Mouse (Mus musculus): ENCODE results near the gene Zmiz1.

Zmiz1 gene

GRCm38 (mm10) chr14:25479841-25480252 lies 20.9 kb downstream of the Zmiz1 start:
- no peaks in the 10 kb centered on the region for H3K36me3 ChIP-seq (ENCODE audit: insufficient read depth, low read length)
- TF ChIP-seq POU5F1 (IDR thresholded peaks at IDR 0.05; ENCODE audit: borderline replicate concordance, low read length) (no peak), CTCF (conservative IDR thresholded peaks at IDR 0.05; ENCODE audit: low read length) (no peak), NANOG (IDR thresholded peaks at IDR 0.05; ENCODE audit: borderline replicate concordance, low read length) (no peak)
- peaks cover 6% of the 10 kb centered on the region for H3K27me3 ChIP-seq (ENCODE audit: insufficient read depth, low read length)
- H3K4me3 ChIP-seq (replicated peaks; ENCODE audit: low read length) = no peak overlapping the region
- no peaks in the 10 kb centered on the region for H3K9me3 ChIP-seq (ENCODE audit: low read length)
- peaks cover 17% of the 10 kb centered on the region for H3K4me1 ChIP-seq (replicated peaks; ENCODE audit: low read depth, low read length)

GRCm38 (mm10) chr14:25480443-25480842 lies 21.5 kb downstream of the Zmiz1 start:
- Histone ChIP-seq H3K27me3 (ENCODE audit: insufficient read depth, low read length) (peaks cover 6% of the 10 kb centered on the region), H3K4me3 (replicated peaks; ENCODE audit: low read length) (no peak overlapping the region), H3K4me1 (replicated peaks; ENCODE audit: low read depth, low read length) (peaks cover 17% of the 10 kb centered on the region), H3K9me3 (ENCODE audit: low read length) (no peaks in the 10 kb centered on the region), H3K36me3 (ENCODE audit: insufficient read depth, low read length) (no peaks in the 10 kb centered on the region)
- TF ChIP-seq NANOG (IDR thresholded peaks at IDR 0.05; ENCODE audit: borderline replicate concordance, low read length) (no peak), CTCF (conservative IDR thresholded peaks at IDR 0.05; ENCODE audit: low read length) (no peak), POU5F1 (IDR thresholded peaks at IDR 0.05; ENCODE audit: borderline replicate concordance, low read length) (no peak)

GRCm38 (mm10) chr14:25480916-25481666 lies 22.1 kb downstream of the Zmiz1 start:
- H3K9me3 ChIP-seq (ENCODE audit: low read length) = no peaks in the 10 kb centered on the region
- H3K27me3 ChIP-seq (ENCODE audit: insufficient read depth, low read length) = peaks cover 6% of the 10 kb centered on the region
- TF ChIP-seq POU5F1 (IDR thresholded peaks at IDR 0.05; ENCODE audit: borderline replicate concordance, low read length) = no peak
- TF ChIP-seq NANOG (IDR thresholded peaks at IDR 0.05; ENCODE audit: borderline replicate concordance, low read length) = no peak
- TF ChIP-seq CTCF (conservative IDR thresholded peaks at IDR 0.05; ENCODE audit: low read length) = no peak
- H3K4me1 ChIP-seq (replicated peaks; ENCODE audit: low read depth, low read length) = peaks cover 12% of the 10 kb centered on the region
- H3K36me3 ChIP-seq (ENCODE audit: insufficient read depth, low read length) = no peaks in the 10 kb centered on the region
- H3K4me3 ChIP-seq (replicated peaks; ENCODE audit: low read length) = no peak overlapping the region

DNA sequence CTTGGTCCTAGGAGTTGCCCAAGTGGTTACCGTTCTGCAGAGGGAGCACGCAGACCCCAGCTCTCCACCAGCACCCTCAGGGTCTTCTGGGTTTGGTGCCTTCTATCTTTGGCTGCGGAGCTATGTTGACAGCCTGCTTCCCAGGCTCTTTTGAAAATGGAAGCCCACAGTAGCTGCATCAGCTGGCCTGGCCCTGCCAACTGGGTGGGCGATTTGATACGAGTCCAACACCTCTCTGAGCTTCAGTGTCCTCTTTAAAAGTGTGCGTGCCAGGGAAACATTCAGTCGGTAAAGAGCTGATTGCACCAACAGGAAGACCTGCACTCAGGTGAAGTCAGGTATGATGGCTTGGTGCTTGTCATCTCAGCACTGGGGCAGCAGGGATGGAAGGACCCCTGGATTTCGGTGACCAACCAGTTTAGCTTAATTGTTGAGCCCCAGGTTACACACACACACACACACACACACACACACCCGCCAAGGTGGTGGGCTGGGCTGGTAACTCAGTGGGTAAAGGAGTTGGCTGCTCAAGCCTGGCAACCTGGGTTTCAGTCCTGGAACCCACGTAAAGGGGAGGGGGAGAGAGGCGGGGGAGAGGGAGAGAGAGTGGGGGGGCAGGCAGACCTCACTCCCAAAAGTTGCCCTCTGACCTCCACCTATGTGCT lies 22.8 kb downstream of the Zmiz1 start:
- Histone ChIP-seq H3K27me3 (ENCODE audit: insufficient read depth, low read length) (peaks cover 2% of the 10 kb centered on the region), H3K9me3 (ENCODE audit: low read length) (no peaks in the 10 kb centered on the region), H3K4me3 (replicated peaks; ENCODE audit: low read length) (no peak overlapping the region), H3K36me3 (ENCODE audit: insufficient read depth, low read length) (no peaks in the 10 kb centered on the region), H3K4me1 (replicated peaks; ENCODE audit: low read depth, low read length) (peaks cover 5% of the 10 kb centered on the region)
- TF ChIP-seq POU5F1 (IDR thresholded peaks at IDR 0.05; ENCODE audit: borderline replicate concordance, low read length) = no peak
- no peak for TF ChIP-seq CTCF (conservative IDR thresholded peaks at IDR 0.05; ENCODE audit: low read length)
- no peak for TF ChIP-seq NANOG (IDR thresholded peaks at IDR 0.05; ENCODE audit: borderline replicate concordance, low read length)

- Histone ChIP-seq H3K4me3 (replicated peaks; ENCODE audit: low read length) (no peak overlapping the region), H3K4me1 (replicated peaks; ENCODE audit: low read depth, low read length) (no peaks in the 10 kb centered on the region), H3K9me3 (ENCODE audit: low read length) (no peaks in the 10 kb centered on the region), H3K27me3 (ENCODE audit: insufficient read depth, low read length) (peaks cover 7% of the 10 kb centered on the region), H3K36me3 (ENCODE audit: insufficient read depth, low read length) (no peaks in the 10 kb centered on the region)
- TF ChIP-seq POU5F1 (IDR thresholded peaks at IDR 0.05; ENCODE audit: borderline replicate concordance, low read length) = no peak
- no peak for TF ChIP-seq CTCF (conservative IDR thresholded peaks at IDR 0.05; ENCODE audit: low read length)
- TF ChIP-seq NANOG (IDR thresholded peaks at IDR 0.05; ENCODE audit: borderline replicate concordance, low read length) = no peak
Measured at GRCm38 (mm10) chr14:25482404-25482803, 23.4 kb downstream of the Zmiz1 start.

- TF ChIP-seq CTCF (conservative IDR thresholded peaks at IDR 0.05; ENCODE audit: low read length) (no peak), POU5F1 (IDR thresholded peaks at IDR 0.05; ENCODE audit: borderline replicate concordance, low read length) (no peak), NANOG (IDR thresholded peaks at IDR 0.05; ENCODE audit: borderline replicate concordance, low read length) (no peak)
- Histone ChIP-seq H3K9me3 (ENCODE audit: low read length) (no peaks in the 10 kb centered on the region), H3K36me3 (ENCODE audit: insufficient read depth, low read length) (no peaks in the 10 kb centered on the region), H3K4me3 (replicated peaks; ENCODE audit: low read length) (no peak overlapping the region), H3K27me3 (ENCODE audit: insufficient read depth, low read length) (peaks cover 8% of the 10 kb centered on the region), H3K4me1 (replicated peaks; ENCODE audit: low read depth, low read length) (no peaks in the 10 kb centered on the region)
Measured at GRCm38 (mm10) chr14:25483285-25483684, 24.3 kb downstream of the Zmiz1 start.

- peaks cover 8% of the 10 kb centered on the region for H3K27me3 ChIP-seq (ENCODE audit: insufficient read depth, low read length)
Measured at GRCm38 (mm10) chr14:25484049-25484448, 25.1 kb downstream of the Zmiz1 start.

GRCm38 (mm10) chr14:25486220-25486619 lies 27.2 kb downstream of the Zmiz1 start:
- TF ChIP-seq POU5F1 (IDR thresholded peaks at IDR 0.05; ENCODE audit: borderline replicate concordance, low read length) (no peak), NANOG (IDR thresholded peaks at IDR 0.05; ENCODE audit: borderline replicate concordance, low read length) (no peak), CTCF (conservative IDR thresholded peaks at IDR 0.05; ENCODE audit: low read length) (no peak)

More at GRCm38 (mm10) chr14:25484049-25484448, 25.1 kb downstream of the Zmiz1 start:
- H3K4me1 ChIP-seq (replicated peaks; ENCODE audit: low read depth, low read length) = no peaks in the 10 kb centered on the region
- no peaks in the 10 kb centered on the region for H3K36me3 ChIP-seq (ENCODE audit: insufficient read depth, low read length)
- TF ChIP-seq POU5F1 (IDR thresholded peaks at IDR 0.05; ENCODE audit: borderline replicate concordance, low read length) = no peak
- no peak for TF ChIP-seq CTCF (conservative IDR thresholded peaks at IDR 0.05; ENCODE audit: low read length)
- TF ChIP-seq NANOG (IDR thresholded peaks at IDR 0.05; ENCODE audit: borderline replicate concordance, low read length) = no peak
- H3K9me3 ChIP-seq (ENCODE audit: low read length) = no peaks in the 10 kb centered on the region
- no peak overlapping the region for H3K4me3 ChIP-seq (replicated peaks; ENCODE audit: low read length)

More at GRCm38 (mm10) chr14:25486220-25486619, 27.2 kb downstream of the Zmiz1 start:
- H3K4me1 ChIP-seq (replicated peaks; ENCODE audit: low read depth, low read length) = no peaks in the 10 kb centered on the region
- H3K27me3 ChIP-seq (ENCODE audit: insufficient read depth, low read length) = peaks cover 6% of the 10 kb centered on the region; the same call in 1 of the 2 replicates
- no peaks in the 10 kb centered on the region for H3K36me3 ChIP-seq (ENCODE audit: insufficient read depth, low read length)
- H3K9me3 ChIP-seq (ENCODE audit: low read length) = no peaks in the 10 kb centered on the region
- H3K4me3 ChIP-seq (replicated peaks; ENCODE audit: low read length) = no peak overlapping the region
